Mouse (Mus musculus) B cell, adult 62 days (primary cell): Measurements from ENCODE around the gene Pdcl2. TPM values are rescaled to one million over a fixed set of nuclear protein-coding genes. Genes with fewer than 3 reads are reported as not detected.

Experiments used
- total RNA-seq: library from RNA; stranded (reverse); gene quantifications from 4 replicates; pipeline ENCODE4 v1.2.4, GENCODE M21; 2023

The Pdcl2 gene
- total RNA-seq = not detected in 4 replicates

GRCm38 (mm10) chr5:76330953-76331352 is at the start of gene Pdcl2:
Gene Pdcl2, minus strand, starts transcription at chr5:76331156.

GRCm38 (mm10) chr5:76363453-76364104 is 32.6 kb upstream of the Pdcl2 start, which contains the start of gene Nmu:
Gene Nmu, minus strand, starts transcription at chr5:76363788.

GRCm38 (mm10) chr5:76304452-76305341 is 26.3 kb downstream of the Pdcl2 start, which contains the start of gene Clock:
Gene Clock, minus strand, starts transcription at chr5:76304792.

Other genes with a start within 250 kb of the Pdcl2 start
- gene Srd5a3, start 190.9 kb downstream of the Pdcl2 start, total RNA-seq = 35.3 to 41.4 TPM (median 39.8 TPM) in 4 replicates
- gene Tmem165, start 147.3 kb downstream of the Pdcl2 start, total RNA-seq = 25.5 to 36.2 TPM (median 30.8 TPM) in 4 replicates
- gene Clock, start 26.4 kb downstream of the Pdcl2 start, total RNA-seq = 26.1 to 28.7 TPM (median 26.4 TPM) in 4 replicates
- gene Nmu, start 32.6 kb upstream of the Pdcl2 start, total RNA-seq = not detected in 4 replicates
- not detected in 4 replicates for gene Gm7271, start 152.9 kb upstream of the Pdcl2 start, total RNA-seq
- 55.4 to 61.9 TPM (median 58.0 TPM) in 4 replicates for gene Exoc1, start 198.2 kb upstream of the Pdcl2 start, total RNA-seq